Mouse (Mus musculus): Measurements from ENCODE around the gene Gm20716.
A peak's percentile ranks its signal among the peaks of the same experiment; 100 is the strongest.

Gm20716 gene

DNA sequence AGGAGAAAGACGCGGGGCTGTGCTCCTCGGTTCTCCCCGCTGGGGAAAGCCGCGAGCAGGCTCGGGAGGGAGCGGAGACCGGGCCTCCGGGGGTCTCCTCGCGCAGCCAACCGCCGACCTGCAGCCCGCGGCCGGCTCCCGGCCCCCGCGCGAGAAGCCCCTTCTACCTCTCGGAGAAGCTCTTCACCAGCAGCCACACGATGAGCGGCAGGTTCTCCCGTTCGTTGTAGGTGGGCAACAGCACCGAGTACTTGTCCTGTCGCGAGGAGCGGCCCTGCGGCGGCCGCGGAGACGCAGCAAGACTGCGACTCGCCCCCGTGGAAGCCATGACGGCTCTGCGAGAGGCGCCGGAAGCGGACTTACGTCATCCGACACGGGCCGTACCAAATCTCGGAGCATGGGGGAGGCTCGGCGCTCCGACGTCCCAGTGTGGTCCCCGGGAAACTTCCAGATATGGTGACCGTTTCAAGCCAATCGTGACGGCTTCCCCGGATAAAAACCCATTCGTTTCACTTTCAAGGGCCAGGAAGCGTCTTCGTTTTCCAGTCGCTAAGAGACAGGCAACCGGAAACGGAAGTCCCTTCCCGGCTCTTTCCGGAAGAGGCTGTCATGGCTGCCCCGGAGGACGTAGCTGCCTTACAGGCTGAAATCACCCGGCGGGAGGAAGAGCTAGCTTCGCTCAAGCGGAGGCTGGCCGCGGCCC lies at the start of gene Gm20716, which contains the start of the genes Dpm1 and Mocs3:
TSS of gene Gm20716 (minus strand) at position 339 of the 703 bp plus-strand sequence.
TSS of gene Dpm1 (minus strand) at position 566 of the 703 bp plus-strand sequence.
TSS of gene Mocs3 (plus strand) at position 597 of the 703 bp plus-strand sequence.
- peak; percentile 78 for DNase-seq (ENCODE audit: low spot score)

DNA sequence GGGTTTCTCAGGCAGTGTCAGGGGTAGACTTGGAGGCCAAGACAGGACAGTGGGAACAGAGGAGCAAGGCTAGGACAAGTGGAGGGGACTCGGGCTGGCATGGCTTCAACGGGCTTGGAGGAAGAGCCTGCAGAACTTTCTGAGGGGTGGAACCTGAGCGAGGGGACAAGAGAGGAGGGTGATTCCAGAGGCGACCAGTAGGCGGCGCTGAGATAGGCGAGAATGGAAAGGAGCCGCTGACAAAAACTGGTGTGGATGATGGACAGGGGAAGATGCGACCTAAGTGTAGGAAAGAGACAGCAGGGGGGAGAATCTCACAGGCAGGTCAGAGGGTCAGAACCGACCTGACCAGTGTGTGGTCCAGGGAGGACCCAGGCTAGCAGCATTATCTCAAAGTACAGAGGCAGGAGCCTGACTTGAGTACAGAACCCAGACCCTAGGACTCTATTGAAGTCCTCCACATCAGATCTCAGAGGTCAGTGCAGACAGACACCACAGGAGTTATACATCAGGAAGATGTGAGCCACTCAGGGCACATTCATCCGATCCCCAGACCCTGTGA lies 44.3 kb upstream of the Gm20716 start:
- DNase-seq (ENCODE audit: low spot score), result peak; percentile 66

- DNase-seq (ENCODE audit: low spot score), result no peak
Observed at GRCm38 (mm10) chr2:168273387-168273786, 43.2 kb upstream of the Gm20716 start.

DNA sequence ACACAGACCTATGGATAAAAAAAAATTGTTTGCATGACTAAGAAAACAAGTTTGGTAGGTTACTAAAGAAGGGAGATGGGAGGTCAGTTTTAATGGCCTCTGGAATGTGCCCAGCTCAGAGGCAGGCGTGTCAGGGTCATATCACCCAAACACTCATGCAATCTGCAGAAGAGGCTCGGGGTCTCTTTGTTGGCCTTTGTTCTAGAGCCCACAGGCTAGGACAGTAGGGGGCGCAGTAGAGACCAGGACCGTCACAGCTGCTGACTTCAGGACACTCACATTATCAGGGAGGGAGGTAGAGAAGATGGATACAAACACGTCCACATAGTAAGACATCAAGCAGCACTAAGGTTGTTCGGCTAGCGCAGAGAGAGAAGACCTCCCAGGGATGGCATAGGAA lies 37.9 kb upstream of the Gm20716 start:
- no peak for DNase-seq (ENCODE audit: low spot score)

GRCm38 (mm10) chr2:168260900-168261299 lies 30.7 kb upstream of the Gm20716 start:
- DNase-seq (ENCODE audit: low spot score), result no peak

- DNase-seq (ENCODE audit: low spot score), result no peak
Observed at GRCm38 (mm10) chr2:168260124-168260523, 30.0 kb upstream of the Gm20716 start.

DNA sequence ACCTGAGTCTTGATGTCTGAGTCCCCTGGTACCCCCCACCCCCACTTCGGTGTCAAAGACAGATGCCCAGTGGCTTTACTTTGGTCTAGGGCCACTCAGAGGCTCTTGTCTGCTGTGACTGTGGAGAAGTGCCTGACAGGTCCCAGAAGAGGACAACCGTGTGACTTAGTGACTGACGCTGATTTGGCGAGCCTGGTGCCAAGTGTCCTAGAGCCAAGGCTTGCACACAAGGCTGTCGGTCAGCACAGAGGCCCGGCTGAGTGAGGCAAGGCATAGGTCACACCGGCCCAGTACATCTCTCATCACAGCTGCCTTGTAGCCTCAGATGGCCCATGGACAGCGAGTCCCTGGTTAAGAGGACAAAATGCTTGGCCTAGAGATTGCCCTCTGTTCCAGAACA lies 28.9 kb upstream of the Gm20716 start:
- DNase-seq (ENCODE audit: low spot score), result no peak

DNA sequence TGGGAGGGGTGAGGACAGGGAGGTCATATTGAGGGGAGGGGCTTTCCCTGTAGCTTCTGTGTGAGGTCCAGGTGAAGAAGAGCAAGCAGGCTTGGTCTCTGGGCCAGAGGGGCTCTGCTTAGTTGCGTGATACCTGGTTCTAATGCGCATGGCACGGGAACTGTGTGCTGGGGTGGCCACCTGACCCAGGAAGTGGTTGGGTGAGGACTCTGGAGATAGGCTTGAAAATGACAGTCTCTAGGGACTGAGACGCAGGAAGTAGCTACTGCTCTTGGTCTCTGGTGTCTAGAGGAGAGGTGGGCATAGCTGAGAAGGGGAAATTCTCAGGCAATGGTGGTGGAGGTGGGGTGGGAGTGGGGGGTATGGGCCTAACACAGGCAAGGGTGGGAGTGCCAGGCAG lies 27.0 kb upstream of the Gm20716 start:
- DNase-seq (ENCODE audit: low spot score), result no peak

- no peak for DNase-seq (ENCODE audit: low spot score)
Observed at GRCm38 (mm10) chr2:168256506-168256905, 26.3 kb upstream of the Gm20716 start.

GRCm38 (mm10) chr2:168253822-168254221 lies 23.7 kb upstream of the Gm20716 start:
- DNase-seq (ENCODE audit: low spot score), result no peak

- DNase-seq (ENCODE audit: low spot score), result peak; percentile 14
Observed at GRCm38 (mm10) chr2:168252639-168253292, 22.6 kb upstream of the Gm20716 start.

DNA sequence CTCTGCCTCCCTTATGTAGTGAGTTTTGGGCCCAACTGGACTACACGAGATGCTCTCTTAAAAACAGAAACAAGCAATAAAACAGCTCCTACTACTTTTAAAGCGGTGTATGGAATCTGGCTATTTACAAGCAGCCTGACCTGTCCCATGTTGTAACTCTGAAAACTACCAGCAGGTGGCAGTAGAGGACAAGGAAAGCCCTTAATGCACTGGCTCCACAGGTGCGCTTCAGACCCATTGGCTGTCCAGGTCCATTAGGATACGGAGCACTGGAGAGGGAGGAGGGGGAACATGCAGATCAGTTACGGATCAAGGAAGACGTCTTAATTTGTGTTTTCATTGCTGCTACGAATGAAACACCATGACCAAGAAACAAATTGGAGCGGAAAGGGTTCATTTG lies 20.1 kb upstream of the Gm20716 start:
- DNase-seq (ENCODE audit: low spot score), result peak; percentile 89

DNA sequence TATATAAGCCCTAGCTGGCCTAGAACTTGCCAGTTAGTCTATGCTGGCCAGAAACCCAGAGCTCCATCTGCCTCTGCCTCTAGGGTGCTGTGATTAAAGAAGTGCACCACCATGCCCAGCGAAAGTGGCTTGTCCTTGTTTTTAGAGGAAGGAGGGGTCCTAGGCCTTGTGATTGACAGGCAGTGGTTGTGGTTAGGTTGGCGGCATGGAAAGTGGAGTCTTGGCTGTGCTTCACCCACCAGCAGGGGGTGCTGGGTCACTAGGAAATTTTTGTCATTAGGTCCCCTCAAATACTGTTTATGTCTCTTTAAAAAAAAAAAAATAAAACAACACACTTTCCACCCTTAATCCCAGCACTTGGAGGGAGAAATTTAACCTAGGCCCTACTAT lies 18.7 kb upstream of the Gm20716 start:
- DNase-seq (ENCODE audit: low spot score), result no peak

GRCm38 (mm10) chr2:168248167-168248855 lies 18.1 kb upstream of the Gm20716 start:
- no peak for DNase-seq (ENCODE audit: low spot score)

DNA sequence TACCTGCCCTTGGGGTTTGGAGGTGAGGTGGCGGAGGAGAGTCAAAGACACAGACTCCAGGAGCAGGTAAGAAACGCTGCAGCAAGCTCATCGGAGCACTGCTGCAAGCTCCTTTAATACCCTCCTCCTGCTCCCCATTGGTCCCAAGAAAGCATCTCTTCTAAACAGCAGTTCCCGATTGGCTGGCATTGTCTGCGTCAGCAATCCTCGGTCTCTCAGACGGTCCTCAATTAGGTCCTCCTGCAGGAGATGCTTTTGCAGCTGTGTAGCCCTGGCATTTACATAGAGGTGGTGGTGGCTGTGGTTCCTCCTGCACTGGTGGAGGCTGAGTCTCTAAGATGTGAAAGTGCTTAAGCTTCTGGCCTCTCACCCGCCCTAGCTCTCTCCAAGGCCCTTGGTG lies 15.4 kb upstream of the Gm20716 start:
- no peak for DNase-seq (ENCODE audit: low spot score)

DNA sequence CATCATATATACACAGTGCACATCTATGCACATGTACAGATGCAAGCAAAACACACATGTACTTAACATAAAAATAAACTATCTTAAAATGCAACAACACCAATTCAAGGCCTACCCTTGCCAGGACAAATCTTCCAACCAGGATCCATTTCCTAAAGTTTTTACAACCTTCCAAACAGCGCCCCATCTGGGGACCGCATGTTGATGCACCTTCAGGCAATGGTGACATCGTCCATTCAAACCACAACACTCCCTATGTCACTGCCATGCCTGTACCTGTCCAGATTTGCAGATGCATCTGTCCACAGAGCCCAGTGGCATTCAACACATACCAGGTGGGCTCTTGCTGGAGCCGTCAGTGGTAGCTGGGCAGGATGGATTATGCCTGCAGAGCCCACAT lies 13.1 kb upstream of the Gm20716 start:
- DNase-seq (ENCODE audit: low spot score), result no peak

- no peak for DNase-seq (ENCODE audit: low spot score)
Observed at GRCm38 (mm10) chr2:168242841-168243240, 12.7 kb upstream of the Gm20716 start.

GRCm38 (mm10) chr2:168238335-168238734 lies 8.2 kb upstream of the Gm20716 start:
- DNase-seq (ENCODE audit: low spot score), result no peak

DNA sequence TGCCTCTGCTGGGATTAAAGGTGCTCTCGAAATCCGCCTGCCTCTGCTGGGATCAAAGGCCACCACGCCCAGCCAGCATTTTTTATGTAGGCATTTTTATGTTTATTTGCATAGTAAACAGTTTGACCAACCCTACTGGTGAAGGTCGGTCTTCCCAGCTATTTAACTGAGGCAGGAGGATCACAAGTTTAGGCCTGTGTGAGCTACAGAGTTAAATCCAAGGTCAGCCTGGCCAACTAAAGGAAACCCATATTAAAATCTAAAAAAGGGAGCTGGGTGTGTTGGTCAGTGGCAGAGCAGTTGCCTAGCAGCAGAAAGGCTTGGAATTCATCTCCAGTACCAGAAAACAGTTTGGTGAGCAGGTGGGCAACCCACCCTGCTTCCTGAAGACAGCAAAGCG lies 3.1 kb upstream of the Gm20716 start:
- DNase-seq (ENCODE audit: low spot score), result no peak

DNA sequence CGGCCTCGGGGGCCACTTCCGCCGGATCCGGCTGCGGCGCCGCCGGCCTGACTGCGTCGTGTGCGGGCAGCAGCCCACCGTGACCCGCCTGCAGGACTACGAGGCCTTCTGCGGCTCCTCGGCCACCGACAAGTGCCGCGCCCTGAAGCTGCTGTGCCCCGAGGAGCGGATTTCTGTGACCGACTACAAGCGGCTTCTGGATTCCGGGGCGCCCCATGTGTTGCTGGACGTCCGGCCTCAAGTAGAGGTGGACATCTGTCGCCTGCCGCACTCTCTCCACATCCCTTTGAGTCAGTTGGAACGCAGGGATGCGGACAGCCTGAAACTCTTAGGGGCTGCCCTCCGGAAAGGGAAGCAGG lies 1.3 kb upstream of the Gm20716 start:
- DNase-seq (ENCODE audit: low spot score), result no peak

DNA sequence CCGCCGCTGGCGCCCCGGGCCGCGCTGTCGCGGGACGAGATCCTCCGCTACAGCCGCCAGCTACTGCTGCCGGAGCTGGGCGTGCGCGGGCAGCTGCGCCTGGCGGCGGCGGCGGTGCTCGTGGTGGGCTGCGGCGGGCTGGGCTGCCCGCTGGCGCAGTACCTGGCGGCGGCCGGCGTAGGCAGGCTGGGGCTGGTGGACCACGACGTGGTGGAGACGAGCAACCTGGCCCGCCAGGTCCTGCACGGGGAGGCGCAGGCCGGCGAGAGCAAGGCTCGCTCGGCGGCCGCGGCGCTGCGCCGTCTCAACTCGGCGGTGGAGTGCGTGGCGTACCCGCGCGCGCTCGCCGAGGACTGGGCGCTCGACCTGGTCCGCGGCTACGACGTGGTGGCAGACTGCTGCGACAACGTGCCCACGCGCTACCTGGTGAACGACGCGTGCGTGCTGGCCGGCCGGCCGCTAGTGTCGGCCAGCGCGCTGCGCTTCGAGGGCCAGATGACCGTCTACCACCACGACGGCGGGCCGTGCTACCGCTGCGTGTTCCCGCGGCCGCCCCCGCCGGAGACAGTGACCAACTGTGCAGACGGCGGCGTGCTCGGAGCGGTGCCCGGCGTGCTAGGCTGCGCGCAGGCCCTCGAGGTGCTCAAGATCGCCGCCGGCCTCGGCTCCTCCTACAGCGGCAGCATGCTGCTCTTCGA lies 758 bp upstream of the Gm20716 start:
- DNase-seq (ENCODE audit: low spot score), result no peak

Measured in ovary, postnatal 14 days (tissue).